Mouse (Mus musculus) liver, embryonic 16.5 days (tissue): ENCODE measurements at regions not wholly inside any gene's neighbourhood (a gene's known extent, or its start where the extent isn't known, plus 50 kb on each side); places are given as distances from the start of the nearest gene placed in this dataset.

Source experiments
- ATAC-seq: fragments of 200-750 bp; cut with Nextera tagmentation; 2 replicates; pipeline ENCODE4 v1.8.0; 2017; ENCODE audit warnings: low read depth, mild to moderate bottlenecking, moderate number of reproducible peaks, moderate library complexity
- H3K27ac ChIP-seq: fragments of 300-500 bp; sonication (generic); 2 replicates; pipeline ENCODE4 v1.5.1; 2014; ENCODE audit warnings: mild to moderate bottlenecking, low read length
- H3K27me3 ChIP-seq: fragments of 300-500 bp; sonication (generic); 2 replicates; pipeline ENCODE4 v1.6.1; 2014; ENCODE audit warnings: low read depth, low read length, mixed read lengths; ENCODE audit not compliant: control insufficient read depth, insufficient read depth
- H3K36me3 ChIP-seq: fragments of 300-500 bp; sonication (generic); 2 replicates; pipeline ENCODE4 v1.6.1; 2014; ENCODE audit warnings: mild to moderate bottlenecking; ENCODE audit not compliant: control insufficient read depth, insufficient read depth
- H3K4me1 ChIP-seq: fragments of 300-500 bp; sonication (generic); 2 replicates; pipeline ENCODE4 v1.6.1; 2014; ENCODE audit warnings: low read depth, low read length, mixed read lengths; ENCODE audit not compliant: control insufficient read depth
- H3K4me2 ChIP-seq: fragments of 300-500 bp; sonication (generic); 2 replicates; pipeline ENCODE4 v1.6.1; 2014; ENCODE audit warnings: low read depth, low read length, mixed read lengths
- H3K4me3 ChIP-seq: fragments of 300-500 bp; sonication (generic); 2 replicates; pipeline ENCODE4 v1.5.1; 2014; ENCODE audit warnings: low read depth, mild to moderate bottlenecking, low read length
- H3K9ac ChIP-seq: fragments of 300-500 bp; sonication (generic); 2 replicates; pipeline ENCODE4 v1.6.1; 2014; ENCODE audit warnings: low read depth, low read length
- H3K9me3 ChIP-seq: fragments of 300-500 bp; sonication (generic); replicated peaks from 2 replicates; pipeline ENCODE4 v1.6.1; 2016; ENCODE audit warnings: low read length; ENCODE audit not compliant: control insufficient read depth
- WGBS: fragments of 180-500 bp; shearing (Covaris S2); extraction: QIAGEN DNeasy Blood & Tissue Kit; methylation state at CpG from one replicate; pipeline ENCODE4 v1.1.7; 2014; ENCODE audit not compliant: insufficient replicate concordance; 5-methylcytosine and 5-hydroxymethylcytosine counted together

GRCm38 (mm10) chr17:64382894-64383293 lies 51.2 kb upstream of the Pja2 start:
- Histone ChIP-seq H3K9me3 (no peaks in the 10 kb centered on the region), H3K4me1 (no peaks in the 10 kb centered on the region), H3K4me2 (no peak overlapping the region), H3K27ac (no peak overlapping the region), H3K27me3 (no peaks in the 10 kb centered on the region), H3K4me3 (no peak overlapping the region), H3K9ac (no peak overlapping the region), H3K36me3 (no peaks in the 10 kb centered on the region)
- WGBS = 71% methylated on average over 6 of the region's 6 CpGs
- no peak for ATAC-seq

- Histone ChIP-seq H3K9ac (no peak overlapping the region), H3K36me3 (no peaks in the 10 kb centered on the region), H3K9me3 (no peaks in the 10 kb centered on the region), H3K4me1 (no peaks in the 10 kb centered on the region), H3K27me3 (no peaks in the 10 kb centered on the region), H3K4me2 (no peak overlapping the region), H3K4me3 (no peak overlapping the region), H3K27ac (no peak overlapping the region)
- ATAC-seq = no peak
- 75% methylated on average over 11 of the region's 11 CpGs for WGBS
Measured at GRCm38 (mm10) chr17:64383600-64383999, 51.9 kb upstream of the Pja2 start.

- Histone ChIP-seq H3K36me3 (no peaks in the 10 kb centered on the region), H3K4me1 (no peaks in the 10 kb centered on the region), H3K4me2 (no peak overlapping the region), H3K27ac (no peak overlapping the region), H3K4me3 (no peak overlapping the region), H3K9ac (no peak overlapping the region), H3K9me3 (no peaks in the 10 kb centered on the region), H3K27me3 (no peaks in the 10 kb centered on the region)
- ATAC-seq = no peak
- WGBS = 70% methylated on average over 1 of the region's 1 CpGs
Measured at GRCm38 (mm10) chr17:64390349-64390748, 58.6 kb upstream of the Pja2 start.

- WGBS = 15% methylated on average over 12 of the region's 12 CpGs
- Histone ChIP-seq H3K9ac (no peak overlapping the region), H3K27me3 (no peaks in the 10 kb centered on the region), H3K9me3 (no peaks in the 10 kb centered on the region), H3K36me3 (no peaks in the 10 kb centered on the region), H3K4me2 (no peak overlapping the region), H3K27ac (no peak overlapping the region), H3K4me1 (no peaks in the 10 kb centered on the region), H3K4me3 (no peak overlapping the region)
- no peak for ATAC-seq
Measured at GRCm38 (mm10) chr17:64397254-64397897, 65.7 kb upstream of the Pja2 start.

GRCm38 (mm10) chr17:64398114-64398692 lies 66.5 kb upstream of the Pja2 start:
- H3K27me3 ChIP-seq = no peaks in the 10 kb centered on the region
- H3K9me3 ChIP-seq = no peaks in the 10 kb centered on the region
- H3K36me3 ChIP-seq = no peaks in the 10 kb centered on the region
- no peak overlapping the region for H3K9ac ChIP-seq
- ATAC-seq = no peak
- H3K27ac ChIP-seq = no peak overlapping the region
- no peak overlapping the region for H3K4me3 ChIP-seq
- H3K4me2 ChIP-seq = no peak overlapping the region
- 66% methylated on average over 9 of the region's 9 CpGs for WGBS
- no peaks in the 10 kb centered on the region for H3K4me1 ChIP-seq

GRCm38 (mm10) chr17:64398708-64399107 lies 67.0 kb upstream of the Pja2 start:
- Histone ChIP-seq H3K36me3 (no peaks in the 10 kb centered on the region), H3K27me3 (no peaks in the 10 kb centered on the region), H3K27ac (no peak overlapping the region), H3K4me2 (no peak overlapping the region), H3K9ac (no peak overlapping the region), H3K4me1 (no peaks in the 10 kb centered on the region), H3K9me3 (no peaks in the 10 kb centered on the region), H3K4me3 (no peak overlapping the region)
- no peak for ATAC-seq
- 21% methylated on average over 3 of the region's 3 CpGs for WGBS

- no peaks in the 10 kb centered on the region for H3K9me3 ChIP-seq
- ATAC-seq = no peak
- H3K4me1 ChIP-seq = no peaks in the 10 kb centered on the region
- H3K27me3 ChIP-seq = no peaks in the 10 kb centered on the region
- no peak overlapping the region for H3K4me3 ChIP-seq
- no peak overlapping the region for H3K27ac ChIP-seq
- H3K4me2 ChIP-seq = no peak overlapping the region
- no peak overlapping the region for H3K9ac ChIP-seq
- 64% methylated on average over 5 of the region's 5 CpGs for WGBS
- H3K36me3 ChIP-seq = no peaks in the 10 kb centered on the region
Measured at GRCm38 (mm10) chr17:64406742-64407254, 75.1 kb upstream of the Pja2 start.

- no peak for ATAC-seq
- Histone ChIP-seq H3K4me2 (no peak overlapping the region), H3K27ac (no peak overlapping the region), H3K9me3 (no peaks in the 10 kb centered on the region), H3K9ac (no peak overlapping the region), H3K4me1 (no peaks in the 10 kb centered on the region), H3K27me3 (no peaks in the 10 kb centered on the region), H3K36me3 (no peaks in the 10 kb centered on the region), H3K4me3 (no peak overlapping the region)
- 66% methylated on average over 13 of the region's 13 CpGs for WGBS
Measured at GRCm38 (mm10) chr17:64407255-64408011, 75.7 kb upstream of the Pja2 start.

GRCm38 (mm10) chr17:64425811-64426210 lies 94.1 kb upstream of the Pja2 start:
- H3K36me3 ChIP-seq = no peaks in the 10 kb centered on the region
- no peak overlapping the region for H3K4me3 ChIP-seq
- no peaks in the 10 kb centered on the region for H3K27me3 ChIP-seq
- no peak overlapping the region for H3K4me2 ChIP-seq
- WGBS = 76% methylated on average over 1 of the region's 1 CpGs
- H3K9ac ChIP-seq = no peak overlapping the region
- no peaks in the 10 kb centered on the region for H3K9me3 ChIP-seq
- ATAC-seq = no peak
- no peak overlapping the region for H3K27ac ChIP-seq
- no peaks in the 10 kb centered on the region for H3K4me1 ChIP-seq
